Mouse (Mus musculus) ovary, postnatal 14 days (tissue): Measurements from ENCODE around the gene Ptgdr.
"Not testable (repeated sequence)": the region's sequence is repeated elsewhere in the genome, so short reads cannot be mapped to it uniquely, and the experiment has no call there.

Experiments
- DNase-seq: peaks from one replicate; pipeline ENCODE4 v3.0.0; 2022; ENCODE audit warnings: low spot score

Gene Ptgdr

DNA sequence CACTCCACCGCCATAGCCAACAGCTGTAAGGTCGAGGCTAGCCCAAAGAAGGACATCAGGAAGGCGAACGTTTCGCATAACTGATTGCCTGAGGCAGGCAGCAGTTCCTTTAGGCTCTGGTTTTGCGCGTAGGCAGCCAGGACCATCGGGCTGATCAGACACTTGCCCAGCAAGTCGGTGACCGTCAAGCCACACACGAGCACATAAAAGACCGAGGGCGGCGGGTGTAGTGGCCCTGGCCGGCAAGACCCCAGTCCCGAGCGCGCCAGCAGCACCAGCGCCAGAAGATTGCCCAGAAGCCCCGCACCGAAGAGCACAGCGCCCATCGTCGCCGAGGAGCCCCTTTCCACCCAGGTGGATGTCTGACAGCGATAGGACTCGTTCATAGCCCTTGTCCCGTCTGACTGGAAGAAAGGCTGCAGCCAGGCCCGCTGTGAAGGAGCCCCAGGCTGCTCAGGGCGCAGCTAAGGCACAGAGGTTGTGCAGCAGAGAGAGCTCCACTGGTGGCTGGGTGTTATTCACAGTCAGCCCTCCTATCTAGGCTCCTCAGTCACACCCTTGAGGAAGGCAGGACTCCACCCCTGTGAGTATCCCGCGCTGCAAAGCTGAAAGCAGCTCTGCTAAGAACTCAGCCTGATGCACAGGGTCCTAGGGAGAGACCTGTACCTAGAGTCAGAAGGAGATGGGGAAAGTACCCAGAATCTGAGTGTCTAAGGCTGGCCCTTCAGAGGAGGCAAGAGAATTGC is at the start of gene Ptgdr:
Gene Ptgdr, minus strand, starts transcription at position 508 of the 746 bp plus-strand sequence.
- no peak for DNase-seq

DNA sequence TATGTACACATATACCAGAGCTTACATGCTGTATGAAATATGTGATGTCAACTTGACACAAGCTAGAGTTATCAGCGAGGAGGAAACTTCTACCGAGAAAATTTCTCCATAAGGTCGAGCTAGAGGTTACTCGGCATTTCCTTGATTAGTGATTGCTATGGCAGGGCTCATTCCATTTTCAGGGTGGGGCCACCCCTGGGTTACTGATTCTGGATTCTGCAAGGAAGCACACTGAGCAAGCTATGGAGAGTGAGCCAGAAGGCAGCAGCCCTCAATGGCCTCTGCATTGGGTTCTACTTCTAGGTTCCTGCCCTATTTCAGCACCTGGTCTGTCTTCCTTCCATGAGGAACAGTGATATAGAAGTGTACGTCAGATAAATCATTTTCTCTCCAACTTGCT is 48.6 kb upstream of the Ptgdr start:
- DNase-seq: no peak

- DNase-seq: no peak
These were observed 45.0 kb upstream of the Ptgdr start for GRCm38 (mm10) chr14:44904199-44904598.

DNA sequence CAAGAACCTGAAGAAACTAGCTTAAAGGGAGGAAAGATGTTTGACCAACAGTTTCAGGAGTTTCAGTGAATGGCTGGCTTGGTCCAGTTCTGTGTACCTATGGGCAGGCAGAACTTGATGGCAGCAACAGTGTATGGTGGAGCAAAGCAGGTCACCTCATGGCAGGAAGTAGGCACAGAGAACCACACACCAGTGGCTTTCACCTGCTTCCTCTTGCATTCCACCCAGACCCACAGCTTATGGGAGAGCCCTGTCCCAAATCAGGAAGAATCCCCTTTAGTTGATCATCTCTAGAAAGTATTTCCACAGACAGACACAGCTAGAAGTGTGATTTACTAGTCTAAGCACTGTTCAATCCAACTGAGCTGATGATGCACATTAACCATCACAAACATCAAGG is 42.6 kb upstream of the Ptgdr start:
- DNase-seq: not testable (repeated sequence)

- DNase-seq: no peak
These were observed 32.4 kb upstream of the Ptgdr start for GRCm38 (mm10) chr14:44891387-44892132.

DNA sequence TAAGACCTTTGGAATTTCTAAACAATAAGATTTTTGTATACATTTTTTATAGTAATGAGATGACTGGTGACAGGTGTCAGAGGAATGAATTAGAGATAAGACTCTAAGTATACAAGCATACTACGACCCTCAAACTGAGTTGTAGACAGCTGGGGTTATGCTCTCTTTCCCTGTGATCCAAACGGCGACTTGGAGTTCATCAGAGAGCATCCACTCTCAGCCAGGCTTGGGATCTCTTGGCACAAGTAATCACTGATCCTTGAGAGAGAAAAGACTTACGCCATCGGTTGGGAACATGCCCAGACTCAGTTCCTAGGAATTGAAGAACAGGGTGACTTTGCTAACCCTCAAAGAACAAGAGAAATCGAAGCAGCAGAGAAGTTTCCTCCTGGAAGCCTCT is 10.5 kb upstream of the Ptgdr start:
- DNase-seq: no peak

DNA sequence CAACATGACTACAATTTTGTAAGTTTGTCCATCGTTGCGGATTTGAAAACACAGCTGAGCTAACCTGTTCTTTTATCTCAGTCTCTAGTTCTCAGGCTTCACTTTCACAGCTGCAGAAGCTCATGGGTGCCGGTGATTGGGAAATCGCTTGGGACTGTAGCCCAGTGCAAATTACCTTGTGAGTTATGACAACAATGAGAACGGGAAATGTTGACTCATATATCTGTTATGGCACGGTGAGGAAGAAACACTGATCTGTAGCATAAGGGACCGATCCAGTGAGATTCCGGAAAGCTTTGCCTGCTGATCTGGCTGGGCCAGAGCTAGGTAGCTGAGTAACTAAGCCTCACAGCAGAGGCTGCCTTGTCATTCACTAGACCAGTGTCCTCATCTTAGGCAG is 6.5 kb upstream of the Ptgdr start:
- DNase-seq: no peak

GRCm38 (mm10) chr14:44863086-44863485 is 3.9 kb upstream of the Ptgdr start:
- no peak for DNase-seq

GRCm38 (mm10) chr14:44861161-44861560 is 2.0 kb upstream of the Ptgdr start:
- DNase-seq: no peak

DNA sequence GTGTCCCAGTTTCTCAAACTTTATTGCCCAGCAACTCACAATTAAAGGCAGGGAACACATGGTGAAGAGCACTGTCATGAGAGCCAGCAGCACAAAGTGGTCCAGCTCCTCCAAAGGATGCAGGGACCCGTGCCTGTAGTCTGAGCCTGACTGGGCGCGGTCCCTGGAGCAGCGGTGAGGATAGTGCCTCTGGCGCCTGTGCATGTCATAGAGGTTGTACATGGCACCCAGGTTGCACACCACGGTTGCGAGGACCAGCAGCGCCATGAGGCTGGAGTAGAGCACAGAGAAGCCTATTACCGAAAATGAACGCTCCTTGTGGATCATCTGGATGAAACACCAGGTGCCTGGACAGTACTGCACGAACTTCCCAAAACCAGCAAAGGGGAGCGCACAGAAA is 803 bp downstream of the Ptgdr start:
- no peak for DNase-seq

DNA sequence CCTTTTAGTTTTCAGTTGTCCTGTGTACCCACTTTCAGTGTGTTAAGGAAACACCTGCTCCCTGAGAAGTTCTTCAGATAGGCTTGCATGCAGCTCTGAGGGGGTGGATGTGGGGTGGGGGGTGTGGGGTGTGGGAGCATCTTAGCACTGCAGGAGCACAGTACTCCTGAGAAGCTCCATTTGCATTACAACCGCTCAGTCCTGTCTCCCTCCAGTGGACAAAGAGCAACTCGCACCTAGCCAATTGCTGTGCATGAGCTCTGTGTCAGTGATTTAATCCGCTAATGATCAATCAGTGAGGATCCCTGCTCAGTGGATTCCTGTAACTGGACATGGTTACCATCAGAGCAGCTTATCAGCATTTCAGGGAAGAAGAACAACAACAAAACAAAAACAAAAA is 8.5 kb downstream of the Ptgdr start:
- not testable (repeated sequence) for DNase-seq

- DNase-seq: no peak
These were observed 11.4 kb downstream of the Ptgdr start for GRCm38 (mm10) chr14:44847740-44848139.

- DNase-seq: no peak
These were observed 12.5 kb downstream of the Ptgdr start for GRCm38 (mm10) chr14:44846558-44847263.

DNA sequence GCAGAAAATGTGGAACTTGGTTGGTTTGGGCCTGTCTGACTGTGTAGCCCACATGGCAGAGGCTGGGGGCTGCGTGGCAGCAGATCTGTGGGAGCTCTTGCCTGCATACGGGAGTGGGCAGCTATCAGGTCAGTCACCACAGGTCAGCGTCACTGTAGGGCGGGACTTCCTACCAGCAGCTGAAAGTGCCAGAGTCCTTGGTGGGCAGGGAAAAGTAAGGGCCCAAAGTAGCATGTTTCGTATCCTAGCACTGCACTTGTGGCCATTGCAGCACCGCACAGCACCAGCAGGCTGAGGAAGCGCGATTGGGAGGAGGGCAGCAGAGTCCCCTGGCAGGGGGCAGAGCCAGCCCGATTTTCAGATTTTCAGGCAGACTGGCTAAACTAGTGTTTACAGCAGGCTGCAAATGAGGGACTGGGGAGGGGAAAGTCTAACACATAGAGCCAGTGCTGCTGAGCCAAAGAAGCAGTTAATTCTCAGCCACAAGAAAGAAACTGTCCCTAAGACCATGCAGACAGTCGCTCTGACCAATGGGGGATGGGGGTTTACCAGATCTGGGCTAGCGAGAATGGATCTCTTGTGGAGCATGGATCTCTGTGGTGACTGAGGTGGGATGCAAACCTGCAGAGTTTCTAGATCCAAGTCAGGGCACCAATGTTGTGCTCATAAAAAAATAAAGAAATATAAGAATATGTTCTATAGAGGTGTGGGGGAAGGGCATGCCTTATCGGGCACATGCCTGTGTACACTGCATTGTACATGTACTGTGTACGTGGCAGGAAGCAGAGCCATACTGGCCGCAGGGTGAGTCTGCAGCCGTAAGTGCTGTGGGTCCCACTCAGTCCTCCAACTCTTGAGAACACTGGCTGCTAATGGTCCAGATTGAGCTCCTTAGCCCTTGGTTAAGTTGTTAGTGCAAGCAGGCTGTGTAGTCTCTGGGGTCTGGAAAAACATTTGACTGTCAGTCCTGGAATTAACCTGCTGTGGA is 15.1 kb downstream of the Ptgdr start:
- no peak for DNase-seq

GRCm38 (mm10) chr14:44838685-44839084 is 20.5 kb downstream of the Ptgdr start:
- no peak for DNase-seq

GRCm38 (mm10) chr14:44835132-44835531 is 24.0 kb downstream of the Ptgdr start:
- no peak for DNase-seq

GRCm38 (mm10) chr14:44834134-44834533 is 25.0 kb downstream of the Ptgdr start:
- not testable (repeated sequence) for DNase-seq

DNA sequence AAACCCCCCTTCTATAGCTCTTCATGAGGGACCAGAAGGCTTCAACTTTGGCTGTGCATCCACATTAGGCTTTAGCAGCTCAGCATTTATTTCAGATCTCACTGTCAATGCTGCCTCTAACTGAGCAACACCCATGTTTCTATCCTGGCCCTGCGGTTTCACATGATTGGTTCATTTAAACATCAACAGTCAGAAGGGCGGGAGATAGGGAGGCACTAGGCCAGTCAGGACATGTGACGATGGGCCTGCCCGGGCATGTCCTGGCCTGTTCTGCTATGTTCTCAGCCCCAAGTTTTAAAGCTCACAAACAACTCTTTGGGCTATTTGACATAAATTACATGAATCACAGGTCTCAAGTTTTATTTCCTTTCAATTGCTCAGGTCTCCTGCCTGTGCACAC is 26.1 kb downstream of the Ptgdr start:
- not testable (repeated sequence) for DNase-seq

- no peak for DNase-seq
These were observed 31.4 kb downstream of the Ptgdr start for GRCm38 (mm10) chr14:44827736-44828135.

DNA sequence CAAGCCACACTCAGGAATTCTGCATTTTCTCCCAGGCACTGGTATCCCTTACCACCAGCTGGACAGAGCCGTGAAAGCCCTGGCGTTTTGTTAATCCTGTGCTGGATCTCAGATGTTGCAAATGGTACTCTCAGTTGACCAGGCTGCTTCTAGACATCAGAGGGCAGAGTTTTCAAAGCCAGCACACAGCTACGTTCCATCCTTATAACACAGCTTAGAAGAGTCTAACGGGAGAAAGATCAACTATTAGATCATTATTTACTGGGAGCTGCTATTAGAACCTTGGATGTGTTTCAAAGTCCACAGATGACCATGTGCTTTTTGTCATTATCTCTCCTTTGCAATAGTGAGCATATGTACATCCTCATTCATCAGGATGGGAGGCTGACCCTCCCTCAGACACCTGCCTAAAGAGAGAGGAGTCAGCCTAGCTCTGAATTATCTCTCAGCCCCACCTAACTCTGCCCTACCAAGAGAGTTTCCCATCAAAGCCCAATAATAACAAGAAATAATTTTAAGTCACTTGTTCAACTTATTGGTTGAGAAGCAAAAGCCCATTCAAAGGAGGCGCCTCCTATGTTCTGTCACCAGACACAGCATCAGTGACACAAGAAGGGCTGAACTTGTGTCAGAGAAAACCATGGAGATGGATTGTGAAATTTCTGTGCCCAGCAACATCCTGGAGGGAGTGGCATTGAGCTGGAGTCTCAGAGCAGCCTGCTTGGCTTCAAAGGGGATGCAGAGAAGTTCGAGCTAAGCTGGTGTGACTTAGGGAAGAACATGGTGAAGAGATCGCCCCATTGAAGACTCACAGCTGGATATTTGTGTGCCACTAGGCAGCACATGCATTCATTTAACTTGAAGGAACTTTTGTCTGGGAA is 37.8 kb downstream of the Ptgdr start:
- no peak for DNase-seq

- not testable (repeated sequence) for DNase-seq
These were observed 46.0 kb downstream of the Ptgdr start for GRCm38 (mm10) chr14:44813152-44813551.
